Mouse (Mus musculus): Measurements from ENCODE around the gene Mbnl3. TPM values are rescaled to one million over a fixed set of nuclear protein-coding genes. Genes with fewer than 3 reads are reported as not detected.

Mbnl3 gene
- total RNA-seq (2012; rRNA removed) (6.6 and 8.4 TPM in 2 replicates), total RNA-seq (2014; rRNA removed) (11.8 and 12.5 TPM in 2 replicates), polyA plus RNA-seq (2012; ENCODE audit: insufficient read length, low read depth) (14.2 and 14.4 TPM in 2 replicates)

DNA sequence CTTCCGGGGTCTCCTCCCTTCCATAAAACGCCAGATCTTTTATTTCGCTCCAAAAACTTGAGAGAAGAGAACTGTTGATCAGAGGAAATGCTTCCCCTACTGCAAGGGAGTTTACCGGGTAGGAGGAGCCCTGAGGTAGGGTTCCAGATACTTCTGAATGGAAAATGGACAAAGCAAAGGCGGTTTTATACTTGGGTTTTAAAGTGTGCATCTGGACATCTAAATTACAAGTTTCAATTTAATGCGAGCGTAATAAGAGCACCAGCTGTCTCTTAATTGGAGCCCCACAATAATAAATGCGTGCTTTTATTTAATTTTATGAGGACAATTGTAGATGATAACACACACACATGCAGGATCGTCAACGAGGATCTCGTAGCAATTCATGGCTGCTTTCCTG, at the start of gene Mbnl3:
Gene Mbnl3 (minus strand): TSS at position 101 of the 400 bp plus-strand sequence.
- Histone ChIP-seq H3K27me3 (replicated peaks) (no peaks in the 10 kb centered on the region), H3K4me1 (ENCODE audit: control insufficient read depth in 1 of 2, insufficient read depth in 2 of 2) (no peaks in the 10 kb centered on the region), H3K36me3 (replicated peaks in 1 of 2; ENCODE audit: control insufficient read depth in 1 of 2, insufficient read depth in 1 of 2, low read length in 1 of 2) (no peaks in the 10 kb centered on the region), H3K79me2 (replicated peaks; ENCODE audit: control insufficient read depth, extremely low read depth, insufficient read depth, poor library complexity, severe bottlenecking) (no peaks in the 10 kb centered on the region), H3K9ac (ENCODE audit: insufficient read depth, low read depth) (peak within 1 kb of the TSS; percentile 72), H3K4me3 (replicated peaks in 1 of 3; ENCODE audit: low read depth in 2 of 3, low read length in 2 of 3, poor library complexity in 1 of 3) (peak within 1 kb of the TSS in 2 of 3 experiments; percentile 55 to 74), H3K4me2 (ENCODE audit: insufficient read depth, low read depth, poor library complexity, severe bottlenecking) (peak within 1 kb of the TSS; percentile 65; the same call in 1 of the 2 replicates), H3K27ac (ENCODE audit: insufficient read depth, low read depth) (no peak within 1 kb of the TSS), H3K9me3 (replicated peaks; ENCODE audit: low read length) (no peaks in the 10 kb centered on the region)
- dilution Hi-C loops (cut with MboI; ENCODE audit: extremely low pct_ligation_motif_present, extremely low pct_unique_long_range_greater_than_20kb, low sequenced_read_pairs) (no loop called here), in situ Hi-C loops (cut with MboI; ENCODE audit: low pct_ligation_motif_present, low pct_unique_long_range_greater_than_20kb, low sequenced_read_pairs) (no loop called here)
- TF ChIP-seq USF1 (IDR thresholded peaks at IDR 0.05; ENCODE audit: low read depth, low read length) (no peak), E2F4 (IDR thresholded peaks at IDR 0.05; ENCODE audit: insufficient replicate concordance, low read depth, low read length) (no peak), TBP (conservative IDR thresholded peaks at IDR 0.05; ENCODE audit: low read depth, low read length) (no peak), BHLHE40 (IDR thresholded peaks at IDR 0.05; ENCODE audit: low read depth, low read length) (no peak), POLR2AphosphoS2 (IDR thresholded peaks at IDR 0.05; ENCODE audit: low read depth, low read length) (no peak), IRF4 (IDR thresholded peaks at IDR 0.05; ENCODE audit: low read depth, low read length) (no peak), SIN3A (IDR thresholded peaks at IDR 0.05; ENCODE audit: low read length) (no peak), CTCF (conservative IDR thresholded peaks at IDR 0.05 in 1 of 2, IDR thresholded peaks at IDR 0.05 in 1 of 2; ENCODE audit: low read depth in 2 of 2, low read length in 2 of 2) (no peak), MEF2A (IDR thresholded peaks at IDR 0.05; ENCODE audit: borderline replicate concordance, low read depth, low read length) (no peak), JUN (IDR thresholded peaks at IDR 0.05; ENCODE audit: insufficient read depth, low read depth, low read length) (no peak), SMC3 (IDR thresholded peaks at IDR 0.05; ENCODE audit: low read depth, low read length) (no peak), JUND (conservative IDR thresholded peaks at IDR 0.05; ENCODE audit: low read depth, low read length) (no peak), ZC3H11A (IDR thresholded peaks at IDR 0.05; ENCODE audit: low read depth, low read length) (no peak), POLR2A (IDR thresholded peaks at IDR 0.05; ENCODE audit: low read depth, low read length) (no peak), RCOR1 (conservative IDR thresholded peaks at IDR 0.05; ENCODE audit: low read depth, low read length) (no peak), EP300 (IDR thresholded peaks at IDR 0.05; ENCODE audit: low read length) (no peak), PAX5 (IDR thresholded peaks at IDR 0.05; ENCODE audit: low read length) (no peak)
- no peak for DNase-seq (ENCODE audit: extremely low read depth)

DNA sequence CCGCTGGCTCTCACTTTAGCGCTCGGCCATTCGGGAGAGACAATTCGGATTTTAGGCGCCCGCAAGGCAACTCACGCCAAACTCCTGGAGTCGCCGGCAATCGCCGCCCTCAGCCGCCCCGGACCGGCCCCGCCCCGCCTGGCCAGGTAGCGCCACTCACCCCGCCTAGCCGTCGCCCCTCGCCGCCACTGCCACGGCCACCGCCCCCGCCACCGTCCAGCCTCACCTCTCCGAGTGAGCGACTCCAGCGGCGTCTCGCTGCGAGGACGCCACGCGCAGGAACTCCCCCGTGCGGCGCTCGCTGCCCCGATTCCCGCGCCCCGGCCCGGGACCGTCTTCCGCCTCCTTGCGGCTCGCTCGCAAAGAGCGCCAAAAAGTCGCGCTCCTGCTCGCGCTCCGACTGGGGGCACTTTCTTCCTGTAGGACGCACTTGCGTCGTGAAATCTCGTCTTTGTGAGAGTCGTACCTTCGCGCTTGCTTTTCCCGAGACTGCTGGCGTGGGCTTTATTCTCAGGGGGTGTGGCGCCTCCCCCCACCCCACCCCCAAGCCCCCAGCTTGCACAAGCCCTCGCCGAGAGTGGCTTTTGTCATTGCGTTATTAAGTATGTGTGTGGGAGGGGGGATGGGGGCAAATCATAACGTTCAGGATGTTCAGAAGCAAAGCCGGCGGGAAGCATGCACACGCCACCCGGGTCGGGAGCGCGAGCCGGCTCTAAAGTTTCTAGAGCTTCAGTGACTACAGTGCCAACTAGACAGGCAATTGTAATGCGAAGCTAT, 596 bp downstream of the Mbnl3 start:
- Histone ChIP-seq H3K4me3 (replicated peaks in 1 of 3; ENCODE audit: low read depth in 2 of 3, low read length in 2 of 3, poor library complexity in 1 of 3) (peak overlapping the region in 2 of 3 experiments; percentile 55 to 74), H3K4me2 (ENCODE audit: insufficient read depth, low read depth, poor library complexity, severe bottlenecking) (peak overlapping the region; percentile 65; the same call in 1 of the 2 replicates), H3K79me2 (replicated peaks; ENCODE audit: control insufficient read depth, extremely low read depth, insufficient read depth, poor library complexity, severe bottlenecking) (no peaks in the 10 kb centered on the region), H3K4me1 (ENCODE audit: control insufficient read depth in 1 of 2, insufficient read depth in 2 of 2) (no peaks in the 10 kb centered on the region), H3K27me3 (replicated peaks) (no peaks in the 10 kb centered on the region), H3K9ac (ENCODE audit: insufficient read depth, low read depth) (peak overlapping the region; percentile 72), H3K36me3 (replicated peaks in 1 of 2; ENCODE audit: control insufficient read depth in 1 of 2, insufficient read depth in 1 of 2, low read length in 1 of 2) (no peaks in the 10 kb centered on the region), H3K27ac (ENCODE audit: insufficient read depth, low read depth) (no peak overlapping the region), H3K9me3 (replicated peaks; ENCODE audit: low read length) (no peaks in the 10 kb centered on the region)
- in situ Hi-C loops (cut with MboI; ENCODE audit: low pct_ligation_motif_present, low pct_unique_long_range_greater_than_20kb, low sequenced_read_pairs) (no loop called here), dilution Hi-C loops (cut with MboI; ENCODE audit: extremely low pct_ligation_motif_present, extremely low pct_unique_long_range_greater_than_20kb, low sequenced_read_pairs) (no loop called here)
- no peak for TF ChIP-seq SIN3A (IDR thresholded peaks at IDR 0.05; ENCODE audit: low read length)
- peak in 1 of 2 experiments; percentile 45; a peak in 2 of 4 replicates for TF ChIP-seq CTCF (conservative IDR thresholded peaks at IDR 0.05 in 1 of 2, IDR thresholded peaks at IDR 0.05 in 1 of 2; ENCODE audit: low read depth in 2 of 2, low read length in 2 of 2)
- TF ChIP-seq RAD21 (IDR thresholded peaks at IDR 0.05; ENCODE audit: low read depth, low read length), result no peak
- TF ChIP-seq SMC3 (IDR thresholded peaks at IDR 0.05; ENCODE audit: low read depth, low read length), result peak; percentile 6; the same call in 1 of the 2 replicates
- TF ChIP-seq USF2 (conservative IDR thresholded peaks at IDR 0.05; ENCODE audit: low read depth, low read length), result no peak
- no peak for TF ChIP-seq CHD2 (IDR thresholded peaks at IDR 0.05; ENCODE audit: low read length)
- no peak for TF ChIP-seq PAX5 (IDR thresholded peaks at IDR 0.05; ENCODE audit: low read length)
- TF ChIP-seq MXI1 (IDR thresholded peaks at IDR 0.05; ENCODE audit: low read depth, low read length), result no peak
- no peak for TF ChIP-seq POLR2A (IDR thresholded peaks at IDR 0.05; ENCODE audit: low read depth, low read length)
- TF ChIP-seq ZMIZ1 (IDR thresholded peaks at IDR 0.05; ENCODE audit: low read depth, low read length), result no peak
- TF ChIP-seq ELF1 (IDR thresholded peaks at IDR 0.05; ENCODE audit: low read depth, low read length), result peak; percentile 11; the same call in 1 of the 2 replicates
- DNase-seq (ENCODE audit: extremely low read depth), result peak; percentile 49

All from CH12.LX (cell line).